Mouse (Mus musculus) left cerebral cortex, postnatal 14 days (tissue): Measurements from ENCODE around the gene Akr1b3. TPM values are rescaled to one million over a fixed set of nuclear protein-coding genes. Genes with fewer than 3 reads are reported as not detected.

Experiments
- DNase-seq, 2 experiments: peaks; one replicate each; pipeline ENCODE4 v3.0.0; 2021 to 2022; ENCODE audit warnings: low spot score in 2 of 2, mixed read lengths in 1 of 2
- intact Hi-C: fragments of 180-260 bp; cut with DNase I; formaldehyde crosslinking; loops from one replicate; pipeline ENCODE4 v1.15.1; 2025
- total RNA-seq, 2 experiments: library from RNA; stranded (reverse); gene quantifications; 2 replicates each; pipeline ENCODE4 v1.2.3; 2021

Gene Akr1b3
- total RNA-seq, 2 experiments from 2014 or later = 47.4 to 48.2 TPM

- intact Hi-C loops = no loop called here
- DNase-seq = no peak
These were observed 38.9 kb downstream of the Akr1b3 start for GRCm38 (mm10) chr6:34278385-34278784.

- intact Hi-C loops = loop anchor here (2.0 kb wide), 1 partner anchor 75 kb away; no protein-coding TSS in a partner anchor
These were observed 39.6 kb downstream of the Akr1b3 start for GRCm38 (mm10) chr6:34277665-34278064.

GRCm38 (mm10) chr6:34274346-34274745, 42.9 kb downstream of the Akr1b3 start:
- intact Hi-C loops = no loop called here
- peak in 1 of 2 experiments; percentile 20 for DNase-seq

More at GRCm38 (mm10) chr6:34277665-34278064, 39.6 kb downstream of the Akr1b3 start:
- peak; percentile 85 for DNase-seq

DNA sequence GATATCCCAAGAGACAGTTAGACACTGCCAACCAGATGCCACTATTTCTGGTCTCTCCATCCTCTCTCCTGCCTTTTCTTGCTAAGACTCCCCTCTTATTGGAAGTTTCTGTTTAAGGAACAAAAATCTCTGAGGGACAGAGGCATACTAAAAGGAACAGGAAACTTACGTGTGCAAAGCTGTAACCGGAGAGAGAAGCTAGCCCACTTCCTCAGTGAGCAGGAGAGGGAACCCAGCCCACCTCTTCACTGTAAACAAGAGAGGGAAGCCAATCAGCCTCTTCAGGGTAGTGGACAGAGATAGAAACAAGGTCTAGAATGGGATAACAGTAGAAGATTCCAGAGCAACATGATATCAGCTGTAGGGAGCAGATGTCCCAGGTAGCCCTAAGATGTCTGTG, 44.2 kb downstream of the Akr1b3 start:
- intact Hi-C loops = no loop called here
- no peak for DNase-seq

DNA sequence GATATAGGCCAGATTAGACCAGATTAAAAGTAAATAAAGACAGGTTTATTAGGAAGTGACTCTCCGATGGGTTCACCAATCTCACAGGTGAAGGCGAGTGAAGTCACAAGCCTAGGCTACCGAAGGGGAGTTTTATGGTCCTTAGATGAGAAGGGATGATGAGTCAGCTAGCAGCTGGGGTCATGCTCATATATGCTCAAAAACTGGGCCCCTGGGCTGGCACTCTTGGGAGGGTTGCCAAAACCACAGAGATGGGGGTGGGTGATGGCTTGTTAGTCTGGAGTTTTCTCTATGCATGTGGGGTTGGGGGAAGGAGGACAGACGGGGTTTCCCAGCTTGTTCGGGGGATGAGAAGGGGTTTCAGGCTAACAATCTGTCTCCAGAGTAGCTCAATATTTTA, 44.8 kb downstream of the Akr1b3 start:
- no peak for DNase-seq
- intact Hi-C loops = no loop called here

GRCm38 (mm10) chr6:34270717-34271116, 46.6 kb downstream of the Akr1b3 start:
- intact Hi-C loops = no loop called here
- peak in 1 of 2 experiments; percentile 24 for DNase-seq

DNA sequence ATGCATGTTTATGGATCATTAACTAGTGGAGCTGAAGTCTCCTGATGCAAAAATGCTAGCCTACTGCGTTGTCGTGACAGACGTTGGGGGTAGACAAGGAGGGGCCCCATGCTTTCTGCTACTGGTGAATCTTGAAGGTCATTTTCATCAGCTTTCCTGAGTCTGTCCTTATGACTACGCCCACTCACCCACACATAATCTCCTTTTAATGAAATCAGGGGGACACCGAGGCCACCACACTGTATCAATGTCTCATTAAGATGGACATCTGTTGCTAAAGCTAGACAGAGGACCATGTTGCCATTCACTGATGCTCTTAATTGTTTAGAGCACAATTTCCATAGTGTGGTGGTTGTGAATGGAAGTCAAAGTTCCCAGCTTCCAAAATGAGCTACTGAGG, 58.7 kb downstream of the Akr1b3 start:
- intact Hi-C loops = no loop called here
- no peak for DNase-seq

Other genes with a start within 250 kb of the Akr1b3 start
- 10 to 100 TPM; 48.0 to 51.4 TPM for gene Slc35b4, start 140.4 kb downstream of the Akr1b3 start, total RNA-seq
- gene Akr1b8, start 36.6 kb upstream of the Akr1b3 start, total RNA-seq = under 1 TPM; 0.40 to 0.51 TPM
- 10 to 100 TPM; 17.4 to 18.3 TPM for gene Akr1b10, start 66.7 kb upstream of the Akr1b3 start, total RNA-seq
- not detected for gene Akr1b7, start 94.9 kb upstream of the Akr1b3 start, total RNA-seq
- 10 to 100 TPM; 69.4 to 74.8 TPM for gene Bpgm, start 158.7 kb upstream of the Akr1b3 start, total RNA-seq